Comparison of ENCODE assay signal across 9 mouse cellular contexts in the genomic region with DNA sequence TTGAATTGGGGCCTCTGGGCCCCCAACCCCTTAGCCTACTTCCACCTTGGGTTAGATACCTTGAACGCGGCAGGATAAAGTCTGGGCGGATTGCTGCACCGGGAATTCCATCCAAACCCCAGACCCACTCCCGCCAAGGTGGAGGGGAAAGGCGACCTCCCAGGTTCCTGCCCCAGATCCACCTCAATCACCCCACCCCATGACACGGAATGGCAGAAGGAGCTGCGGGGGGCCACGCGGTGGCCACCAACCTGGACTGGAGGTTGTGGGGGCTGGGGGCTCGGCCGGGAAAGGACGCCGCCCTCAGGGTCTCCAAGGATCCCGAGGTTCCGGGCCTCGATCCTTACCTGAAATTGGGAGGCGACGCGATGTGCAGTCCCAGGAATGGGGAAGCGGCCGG. TPM values are rescaled to one million over a fixed set of nuclear protein-coding genes. Genes with fewer than 3 reads are reported as not detected.
DNase-seq lines count a peak whose midpoint lies in the region; ATAC-seq and TF ChIP-seq lines count a peak whose summit lies in the region.
"Had no signal": no experiment of that assay in that cellular context is flagged by ENCODE, and none has a peak within 500 bp of the region (broad histone marks: within the 10 kb centered on the region; RNA-seq: fewer than 3 reads in every experiment).

No protein-coding gene starts in this region.

- peaks cover 3% of the 10 kb centered on the region in 2 experiments; a peak in 1 of 4 replicates for H3K4me1 ChIP-seq in heart, embryonic 14.5 days (ENCODE audit: control insufficient read depth in 2 of 2, insufficient read depth in 2 of 2, low read length in 2 of 2)
- 0 out of 2 replicates have a peak, but pooled peaks cover 2% of the 10 kb centered on the region for H3K4me1 ChIP-seq in bone marrow macrophage, adult 2 months (ENCODE audit: control insufficient read depth, insufficient read depth, low read length)
- H3K4me1 ChIP-seq in forebrain, embryonic 16.5 days (replicated peaks; ENCODE audit: control insufficient read depth, insufficient read depth, low read length), result peaks cover 32% of the 10 kb centered on the region
- no peaks in the 10 kb centered on the region; the same call in 1 of the 2 replicates for H3K4me1 ChIP-seq in liver, embryonic 16.5 days (ENCODE audit: control insufficient read depth, low read depth, low read length)

- ATAC-seq in heart, embryonic 14.5 days (ENCODE audit: insufficient number of reproducible peaks, insufficient read depth, low FRiP score, low read depth), result no peak
- no peak; the same call in 1 of the 2 replicates for ATAC-seq in forebrain, embryonic 16.5 days
- ATAC-seq in liver, embryonic 16.5 days (ENCODE audit: low read depth), result no peak

- peak overlapping the region; percentile 92 for H3K4me2 ChIP-seq in heart, embryonic 14.5 days (ENCODE audit: low read length)
- H3K4me2 ChIP-seq in forebrain, embryonic 16.5 days (ENCODE audit: low read length), result peak overlapping the region; percentile 87
- H3K4me2 ChIP-seq in liver, embryonic 16.5 days (ENCODE audit: low read depth, low read length), result peak overlapping the region; percentile 65

- H3K27ac ChIP-seq in heart, embryonic 14.5 days (replicated peaks in 1 of 2; ENCODE audit: control insufficient read depth in 1 of 2, insufficient read depth in 1 of 2, low read depth in 2 of 2, low read length in 2 of 2), result no peak overlapping the region
- H3K27ac ChIP-seq in bone marrow macrophage, adult 2 months (ENCODE audit: insufficient read depth, low read depth, low read length), result no peak overlapping the region
- 0 out of 2 replicates have a peak overlapping the region, but pooled peaks have one; percentile 15 for H3K27ac ChIP-seq in forebrain, embryonic 16.5 days (ENCODE audit: low read length)
- H3K27ac ChIP-seq in liver, embryonic 16.5 days (ENCODE audit: low read length), result no peak overlapping the region

- WGBS in heart, embryonic 14.5 days, result 5% methylated on average over 19 of the region's 22 CpGs
- under 1% methylated on average over 20 of the region's 22 CpGs for WGBS in forebrain, embryonic 16.5 days
- 6% methylated on average over 22 of the region's 22 CpGs for WGBS in liver, embryonic 16.5 days (ENCODE audit: insufficient replicate concordance)

- no peak for DNase-seq in heart, postnatal 4 days
- no peak for DNase-seq in embryo, embryonic 10.5 days (ENCODE audit: low spot score)
- no peak for DNase-seq in thymus, postnatal 4 days
- no peak for DNase-seq in right cerebral cortex, postnatal 25 days

- H3K9me3 ChIP-seq in heart, embryonic 14.5 days (ENCODE audit: control insufficient read depth, low read length), result no peaks in the 10 kb centered on the region
- no peaks in the 10 kb centered on the region for H3K9me3 ChIP-seq in forebrain, embryonic 16.5 days (ENCODE audit: control insufficient read depth, low read length)
- no peaks in the 10 kb centered on the region for H3K9me3 ChIP-seq in liver, embryonic 16.5 days (replicated peaks; ENCODE audit: control insufficient read depth, low read length)

- peak overlapping the region; percentile 50 to 63 for H3K4me3 ChIP-seq in heart, embryonic 14.5 days (ENCODE audit: control insufficient read depth in 1 of 2, insufficient read depth in 1 of 2, low read depth in 1 of 2, low read length in 2 of 2)
- H3K4me3 ChIP-seq in bone marrow macrophage, adult 2 months (ENCODE audit: insufficient read depth, low read length), result peak overlapping the region; percentile 22; the same call in 1 of the 2 replicates
- H3K4me3 ChIP-seq in forebrain, embryonic 16.5 days (replicated peaks; ENCODE audit: low read length), result peak overlapping the region; percentile 85
- peak overlapping the region; percentile 53 for H3K4me3 ChIP-seq in liver, embryonic 16.5 days (ENCODE audit: low read depth, low read length)

- H3K27me3 ChIP-seq in heart, embryonic 14.5 days (ENCODE audit: control insufficient read depth, insufficient read depth, low read length), result peaks cover 8% of the 10 kb centered on the region
- no peaks in the 10 kb centered on the region for H3K27me3 ChIP-seq in forebrain, embryonic 16.5 days (replicated peaks; ENCODE audit: control insufficient read depth, insufficient read depth, low read length)
- peaks cover 16% of the 10 kb centered on the region for H3K27me3 ChIP-seq in liver, embryonic 16.5 days (ENCODE audit: control insufficient read depth, insufficient read depth, low read depth, low read length)

- H3K9ac ChIP-seq in heart, embryonic 14.5 days (ENCODE audit: low read length), result peak overlapping the region; percentile 64
- peak overlapping the region; percentile 96 for H3K9ac ChIP-seq in forebrain, embryonic 16.5 days (replicated peaks; ENCODE audit: low read depth, low read length)
- no peak overlapping the region for H3K9ac ChIP-seq in liver, embryonic 16.5 days (ENCODE audit: low read depth, low read length)

- no peak for TF ChIP-seq POLR2A in bone marrow macrophage, adult 2 months (IDR thresholded peaks at IDR 0.05; ENCODE audit: borderline replicate concordance, low read depth, low read length)

- peaks cover 12% of the 10 kb centered on the region for H3K36me3 ChIP-seq in heart, embryonic 14.5 days (ENCODE audit: control insufficient read depth, insufficient read depth, low read length)
- H3K36me3 ChIP-seq in forebrain, embryonic 16.5 days (ENCODE audit: control insufficient read depth, insufficient read depth), result peaks cover 8% of the 10 kb centered on the region
- H3K36me3 ChIP-seq in liver, embryonic 16.5 days (ENCODE audit: control insufficient read depth, insufficient read depth), result peaks cover 6% of the 10 kb centered on the region

- TF ChIP-seq CTCF in bone marrow macrophage, adult 2 months (IDR thresholded peaks at IDR 0.05; ENCODE audit: low read depth, low read length), result no peak

RNA-seq across cellular contexts. Expression of a gene that starts 0.4 kb away (rescaled TPM):
- polyA plus RNA-seq in heart, embryonic 14.5 days (2014; fragmentation: Nextera tagmentation; extraction: Ambion mirVana), result 1.9 and 2.9 TPM in 2 replicates
- total RNA-seq in heart, postnatal 4 days (2021), result 1 to 10 TPM; 7.9 to 8.1 TPM
- polyA plus RNA-seq in bone marrow macrophage, adult 2 months (2012; ENCODE audit: insufficient read depth, insufficient read length, missing spikeins), result 0.25 TPM in 1 of 2 replicates, not detected in the other
- 101 TPM in 2 replicates for polyA plus RNA-seq in forebrain, embryonic 16.5 days (2015; fragmentation: Nextera tagmentation; extraction: Ambion mirVana)
- polyA plus RNA-seq in liver, embryonic 16.5 days (2015; fragmentation: Nextera tagmentation; extraction: Ambion mirVana), result 1.2 and 1.8 TPM in 2 replicates

RNA-seq across cellular contexts. Expression of a gene that starts 18.3 kb away (rescaled TPM):
- polyA plus RNA-seq in heart, embryonic 14.5 days (2014; fragmentation: Nextera tagmentation; extraction: Ambion mirVana), result 0.44 and 1.5 TPM in 2 replicates
- total RNA-seq in heart, postnatal 4 days (2021), result 1 to 10 TPM; 1.2 to 1.7 TPM
- 1.1 and 1.7 TPM in 2 replicates for polyA plus RNA-seq in bone marrow macrophage, adult 2 months (2012; ENCODE audit: insufficient read depth, insufficient read length, missing spikeins)
- 5.7 and 8.6 TPM in 2 replicates for polyA plus RNA-seq in forebrain, embryonic 16.5 days (2015; fragmentation: Nextera tagmentation; extraction: Ambion mirVana)
- 1.1 and 1.5 TPM in 2 replicates for polyA plus RNA-seq in liver, embryonic 16.5 days (2015; fragmentation: Nextera tagmentation; extraction: Ambion mirVana)

RNA-seq across cellular contexts. Expression of a gene that starts 26.0 kb away (rescaled TPM):
- 0.73 and 1.2 TPM in 2 replicates for polyA plus RNA-seq in heart, embryonic 14.5 days (2014; fragmentation: Nextera tagmentation; extraction: Ambion mirVana)
- under 1 TPM; 0.29 to 0.70 TPM for total RNA-seq in heart, postnatal 4 days (2021)
- polyA plus RNA-seq in bone marrow macrophage, adult 2 months (2012; ENCODE audit: insufficient read depth, insufficient read length, missing spikeins), result not detected in 2 replicates
- polyA plus RNA-seq in forebrain, embryonic 16.5 days (2015; fragmentation: Nextera tagmentation; extraction: Ambion mirVana), result 1.4 and 2.4 TPM in 2 replicates
- polyA plus RNA-seq in liver, embryonic 16.5 days (2015; fragmentation: Nextera tagmentation; extraction: Ambion mirVana), result 2.5 and 3.5 TPM in 2 replicates
- total RNA-seq: MEL had no signal

RNA-seq across cellular contexts. Expression of a gene that starts 26.2 kb away (rescaled TPM):
- 15.3 and 19.7 TPM in 2 replicates for polyA plus RNA-seq in heart, embryonic 14.5 days (2014; fragmentation: Nextera tagmentation; extraction: Ambion mirVana)
- 10 to 100 TPM; 20.8 to 22.2 TPM for total RNA-seq in heart, postnatal 4 days (2021)
- polyA plus RNA-seq in bone marrow macrophage, adult 2 months (2012; ENCODE audit: insufficient read depth, insufficient read length, missing spikeins), result 14.3 and 17.7 TPM in 2 replicates
- polyA plus RNA-seq in forebrain, embryonic 16.5 days (2015; fragmentation: Nextera tagmentation; extraction: Ambion mirVana), result 38.3 and 42.0 TPM in 2 replicates
- 23.7 and 24.6 TPM in 2 replicates for polyA plus RNA-seq in liver, embryonic 16.5 days (2015; fragmentation: Nextera tagmentation; extraction: Ambion mirVana)

RNA-seq across cellular contexts. Expression of a gene that starts 33.2 kb away (rescaled TPM):
- 15.6 and 17.8 TPM in 2 replicates for polyA plus RNA-seq in heart, embryonic 14.5 days (2014; fragmentation: Nextera tagmentation; extraction: Ambion mirVana)
- total RNA-seq in heart, postnatal 4 days (2021), result 10 to 100 TPM; 28.5 TPM
- 5.4 and 5.8 TPM in 2 replicates for polyA plus RNA-seq in bone marrow macrophage, adult 2 months (2012; ENCODE audit: insufficient read depth, insufficient read length, missing spikeins)
- 40.1 and 46.8 TPM in 2 replicates for polyA plus RNA-seq in forebrain, embryonic 16.5 days (2015; fragmentation: Nextera tagmentation; extraction: Ambion mirVana)
- 13.6 and 15.0 TPM in 2 replicates for polyA plus RNA-seq in liver, embryonic 16.5 days (2015; fragmentation: Nextera tagmentation; extraction: Ambion mirVana)

Comparison
In these comparisons a context has a peak if more than half of its experiments do, and no peak if none do; other contexts are left out.
1. H3K4me3 ChIP-seq: peak in every context shown above with its lines; median percentile 85 in forebrain, embryonic 16.5 days; 56 in heart, embryonic 14.5 days; 53 in liver, embryonic 16.5 days; 22 in bone marrow macrophage, adult 2 months.
2. RNA of a gene that starts 0.4 kb away (polyA plus RNA-seq): 101 TPM in forebrain, embryonic 16.5 days; 1.9 to 2.9 TPM in heart, embryonic 14.5 days, 1.2 to 1.8 TPM in liver, embryonic 16.5 days and 0.25 TPM in bone marrow macrophage, adult 2 months; every median in the first group is over 10 times any median in the second.
3. Peak in every context shown above with its lines, with median percentiles within 50 percentile points of each other: H3K4me2 ChIP-seq.